Mouse (Mus musculus): Measurements from ENCODE around the gene Hspa4l.

The Hspa4l gene

GRCm38 (mm10) chr3:40845521-40845920, 101.2 kb downstream of the Hspa4l start:
- DNase-seq = peak in 1 of 2 experiments; percentile 2
